Mouse (Mus musculus) heart, embryonic 13.5 days (tissue): ENCODE data around the gene Lilra6. TPM values are rescaled to one million over a fixed set of nuclear protein-coding genes. Genes with fewer than 3 reads are reported as not detected.

Source experiments
- polyA plus RNA-seq: library from polyadenylated mRNA; unstranded; fragments of >200 nt; fragmentation: Nextera tagmentation; extraction: Ambion mirVana; gene quantifications from 2 replicates; pipeline ENCODE4 v1.2.1, GENCODE M21; 2015

Lilra6 gene
- polyA plus RNA-seq, 1 experiment from 2014 or later, result 0.08 TPM

Other genes with a start within 250 kb of the Lilra6 start
- 17.0 and 18.3 TPM in 2 replicates for gene Leng1, start 249.7 kb downstream of the Lilra6 start, polyA plus RNA-seq
- 4.0 and 4.6 TPM in 2 replicates for gene Tmc4, start 237.9 kb downstream of the Lilra6 start, polyA plus RNA-seq
- 194 and 226 TPM in 2 replicates for gene Tsen34, start 222.6 kb downstream of the Lilra6 start, polyA plus RNA-seq
- gene Mboat7, start 222.0 kb downstream of the Lilra6 start, polyA plus RNA-seq, result 35.5 and 40.7 TPM in 2 replicates
- gene Rps9, start 211.5 kb downstream of the Lilra6 start, polyA plus RNA-seq, result 844 and 931 TPM in 2 replicates
- 0.27 and 0.32 TPM in 2 replicates for gene Pirb, start 195.1 kb downstream of the Lilra6 start, polyA plus RNA-seq
- not detected in 2 replicates for gene Gm15448, start 89.8 kb downstream of the Lilra6 start, polyA plus RNA-seq
- gene Pira2, start 70.5 kb downstream of the Lilra6 start, polyA plus RNA-seq, result 0.10 TPM in 1 of 2 replicates, not detected in the other
- gene Gm14548, start 17.4 kb downstream of the Lilra6 start, polyA plus RNA-seq, result not detected in 2 replicates
- 0.83 and 1.1 TPM in 2 replicates for gene Lair1, start 147.7 kb upstream of the Lilra6 start, polyA plus RNA-seq
- gene Ttyh1, start 203.9 kb upstream of the Lilra6 start, polyA plus RNA-seq, result 0.88 and 1.0 TPM in 2 replicates
- gene Leng8, start 221.5 kb upstream of the Lilra6 start, polyA plus RNA-seq, result 44.4 and 45.9 TPM in 2 replicates
- gene Leng9, start 234.9 kb upstream of the Lilra6 start, polyA plus RNA-seq, result 1.8 and 2.0 TPM in 2 replicates
- 26.5 and 26.7 TPM in 2 replicates for gene Cdc42ep5, start 249.4 kb upstream of the Lilra6 start, polyA plus RNA-seq